Mouse (Mus musculus) mesoderm, embryonic 11.5 days (tissue): ENCODE measurements around the gene Cip2a.

ENCODE experiments used
- DNase-seq: peaks from one replicate; pipeline ENCODE4 v3.0.0-alpha.2; 2012; ENCODE audit warnings: low read depth, low spot score

The Cip2a gene

DNA sequence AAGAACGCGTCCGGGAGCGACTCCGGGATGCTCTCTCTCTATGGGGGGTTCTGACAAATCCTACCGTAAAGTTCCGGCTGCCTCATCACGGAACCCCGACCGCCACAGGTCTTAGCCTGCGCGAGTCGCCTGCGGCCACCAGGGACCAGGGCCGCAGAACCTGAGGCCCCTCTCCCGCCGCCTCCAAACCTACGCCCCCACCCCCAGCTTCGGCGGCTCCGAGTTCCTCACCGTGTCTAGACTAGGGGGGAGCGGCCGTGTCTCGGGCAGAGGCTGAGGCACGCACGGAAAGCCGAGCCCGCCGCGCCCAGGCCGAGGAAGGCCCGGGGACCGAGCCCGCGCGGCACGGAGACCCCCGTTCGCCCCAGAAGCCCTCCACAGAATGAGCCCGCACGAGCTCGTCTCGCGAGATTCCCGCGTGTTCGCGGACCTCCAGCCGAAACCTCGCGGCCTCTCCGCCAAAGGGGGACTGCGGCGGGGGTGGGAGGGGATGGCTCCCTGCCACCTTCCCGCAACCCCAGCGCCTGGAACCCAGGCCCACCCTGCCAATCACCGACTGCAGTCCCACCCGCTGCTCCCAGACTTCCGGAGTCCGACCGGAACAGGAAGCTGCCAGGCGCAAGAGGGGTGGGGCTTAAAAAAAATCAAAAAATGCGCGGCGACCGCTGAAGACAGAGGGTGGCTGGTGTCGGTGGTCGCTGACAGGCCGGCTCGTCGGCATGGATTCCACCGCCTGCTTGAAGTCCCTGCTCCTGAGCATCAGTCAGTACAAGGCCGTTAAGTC is at the start of gene Cip2a, which contains the start of gene Dzip3:
Gene Cip2a, plus strand, starts transcription at position 627 of the 784 bp plus-strand sequence.
Gene Dzip3, minus strand, starts transcription at position 607 of the 784 bp plus-strand sequence.
- peak; percentile 97 for DNase-seq

DNA sequence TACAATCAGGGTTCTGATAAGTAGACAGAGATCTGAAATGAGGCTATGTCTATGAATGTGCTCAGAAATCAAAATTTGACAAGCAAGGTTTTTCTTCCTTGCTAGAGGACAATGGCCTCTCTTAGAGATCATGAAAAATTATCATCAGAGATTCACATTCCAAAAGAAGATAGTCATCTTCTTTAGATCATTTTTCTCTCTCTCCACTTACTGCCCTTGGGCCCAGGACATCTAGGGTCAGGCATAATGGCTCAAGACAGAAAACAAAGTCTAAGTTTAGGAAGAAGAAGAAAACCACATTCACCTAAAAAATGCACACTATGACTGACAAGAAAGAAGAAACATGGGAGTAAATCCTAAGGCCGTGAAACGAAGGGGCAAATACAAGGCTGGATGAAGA is 21.0 kb upstream of the Cip2a start:
- DNase-seq: no peak

DNA sequence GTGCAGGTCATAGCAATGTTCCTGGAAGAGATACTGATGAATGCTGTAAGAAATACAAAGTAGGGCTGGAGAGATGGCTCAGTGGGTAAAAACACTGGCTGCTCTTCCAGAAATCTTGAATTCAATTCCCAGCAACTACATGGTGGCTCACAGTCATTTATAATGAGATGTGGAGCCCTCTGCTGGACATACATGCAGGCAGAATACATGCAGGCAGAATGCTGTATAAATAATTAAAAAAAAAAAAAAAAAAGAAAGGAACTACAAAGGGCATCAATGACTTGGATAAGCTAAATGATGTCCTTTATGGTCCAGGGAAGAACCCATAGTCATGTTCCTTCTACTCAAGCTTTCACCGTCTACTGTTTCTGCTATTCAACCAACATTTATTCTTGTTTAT is 20.4 kb upstream of the Cip2a start:
- DNase-seq: peak; percentile 18

DNA sequence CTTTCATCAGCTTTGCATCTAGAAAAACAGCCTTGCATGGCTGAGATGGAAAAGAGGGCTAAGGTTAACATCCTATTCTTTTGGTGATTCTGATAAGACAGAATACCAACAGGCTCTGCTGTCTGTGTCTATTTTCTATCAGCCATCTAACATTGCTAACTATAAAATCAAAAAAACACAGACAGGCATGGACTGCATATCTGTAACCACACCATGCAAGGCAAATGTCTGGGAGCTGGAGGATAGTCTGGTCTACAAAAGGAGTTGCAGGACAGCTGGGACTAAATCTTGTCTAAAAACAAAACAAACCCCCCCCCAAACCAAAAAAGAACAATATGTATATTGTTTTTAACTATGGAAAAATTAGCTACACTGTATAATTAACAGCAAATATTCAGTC is 14.0 kb upstream of the Cip2a start:
- DNase-seq: no peak

DNA sequence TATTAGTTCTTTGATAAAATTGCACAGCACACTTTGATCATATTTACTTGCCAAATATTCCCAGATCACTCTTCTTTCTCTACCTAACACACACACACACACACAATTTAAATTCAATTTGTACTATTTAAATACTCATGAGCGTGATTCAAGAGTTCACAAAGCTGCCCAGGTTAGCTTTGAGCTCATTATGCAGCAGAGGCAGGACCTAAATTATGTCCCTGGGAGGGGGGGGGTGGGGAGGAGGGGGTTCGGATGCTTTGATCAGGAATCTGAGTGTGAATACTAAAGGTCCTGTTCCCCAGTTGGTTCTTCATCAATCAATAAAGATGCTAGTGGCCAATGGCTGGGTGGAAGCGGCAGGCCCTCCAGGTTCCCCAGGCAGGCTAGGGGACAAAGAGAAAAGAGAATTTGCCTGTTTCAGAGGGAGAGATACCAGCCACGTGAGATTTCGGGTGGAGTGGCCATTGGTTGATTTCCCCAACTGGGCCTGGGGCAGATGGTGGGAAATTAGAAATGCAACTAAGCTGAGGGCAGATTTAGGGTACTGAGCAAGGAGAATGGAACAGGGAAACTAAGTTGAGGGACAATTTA is 8.9 kb upstream of the Cip2a start:
- DNase-seq: no peak

DNA sequence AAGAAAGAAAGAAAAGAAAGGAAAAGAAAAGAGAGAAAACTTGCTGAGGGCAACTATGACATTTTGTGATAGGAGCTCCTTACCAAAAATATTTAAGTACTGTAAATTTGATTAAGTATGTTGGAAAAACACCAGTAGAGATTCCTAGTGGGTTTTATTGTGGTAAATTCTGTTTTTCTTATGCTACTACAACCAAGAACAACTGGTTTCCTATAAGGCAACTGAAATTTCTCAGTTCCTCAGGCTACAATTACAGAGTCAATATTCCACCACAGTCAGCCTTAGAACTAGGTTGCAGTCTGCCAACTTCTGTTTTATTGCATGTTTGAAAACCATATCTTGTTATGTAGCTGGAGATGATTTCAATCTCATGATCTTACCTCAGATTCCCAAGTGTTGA is 4.3 kb upstream of the Cip2a start:
- DNase-seq: no peak

DNA sequence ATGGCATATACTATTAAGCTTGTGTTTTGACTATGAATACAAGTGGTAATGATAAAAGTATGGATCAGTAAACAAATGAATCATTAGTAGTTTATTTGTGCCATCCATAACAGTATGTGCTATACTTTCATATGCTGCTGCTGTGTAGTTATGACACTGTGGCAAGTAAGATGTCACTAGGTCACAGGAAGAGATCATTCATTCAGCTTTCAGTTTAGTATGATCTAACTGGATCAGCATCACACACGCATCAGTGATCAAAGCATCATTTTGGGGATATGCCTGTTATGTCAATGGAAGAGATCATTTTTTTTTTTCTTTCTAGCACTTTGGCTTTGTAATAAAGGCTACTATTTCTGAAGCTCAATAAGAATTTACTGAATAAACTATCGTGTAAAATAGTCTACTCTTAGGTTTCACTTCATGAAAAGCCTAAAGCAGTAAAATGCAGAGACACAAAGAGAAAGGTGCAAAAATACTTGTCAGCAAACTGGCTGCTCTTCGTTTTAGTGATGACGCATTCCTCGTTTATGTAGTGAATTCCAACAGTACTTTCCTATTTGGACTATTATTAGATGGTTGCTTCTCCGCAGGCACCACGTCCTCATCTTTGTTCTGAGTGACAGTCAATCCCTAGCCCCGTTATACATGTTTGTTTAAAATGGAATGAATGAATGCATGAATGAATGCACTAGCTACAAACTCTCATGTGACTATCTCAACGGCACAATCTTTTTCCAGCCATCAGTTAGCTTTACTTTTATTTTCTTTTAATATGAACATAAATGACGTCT is 1.4 kb upstream of the Cip2a start:
- peak; percentile 10 for DNase-seq

DNA sequence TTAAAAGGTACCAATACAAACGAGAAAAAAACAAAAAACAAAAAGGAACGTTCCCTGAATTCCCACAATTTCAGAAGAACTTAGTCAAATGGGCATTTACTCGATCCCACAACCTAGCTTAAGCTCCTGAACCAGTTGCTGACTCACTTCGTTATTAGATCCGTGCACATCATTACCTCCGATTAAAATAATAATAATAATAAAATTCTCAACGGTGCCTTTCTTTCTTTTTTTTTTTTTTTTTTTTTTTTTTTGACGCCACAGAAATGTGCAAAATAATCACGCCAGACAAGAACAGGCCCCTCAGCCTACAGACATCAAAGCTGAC is 790 bp upstream of the Cip2a start:
- no peak for DNase-seq

DNA sequence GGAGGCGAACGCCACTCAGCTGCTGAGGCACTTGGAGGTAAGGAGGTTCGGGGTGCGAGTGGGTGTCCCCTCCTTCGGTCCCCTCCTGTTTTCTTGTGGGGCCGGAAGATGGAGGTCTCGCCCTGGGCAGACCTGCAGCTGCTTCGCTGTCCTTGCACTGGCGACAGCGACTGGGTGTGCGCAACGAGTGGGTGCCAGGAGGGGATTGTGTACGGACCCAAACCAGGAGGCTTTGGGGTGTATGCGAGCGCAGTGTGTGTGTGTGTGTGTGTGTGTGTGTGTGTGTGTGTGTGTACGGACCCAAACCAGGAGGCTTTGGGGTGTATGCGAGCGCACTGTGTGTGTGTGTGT is 333 bp downstream of the Cip2a start:
- DNase-seq: no peak

DNA sequence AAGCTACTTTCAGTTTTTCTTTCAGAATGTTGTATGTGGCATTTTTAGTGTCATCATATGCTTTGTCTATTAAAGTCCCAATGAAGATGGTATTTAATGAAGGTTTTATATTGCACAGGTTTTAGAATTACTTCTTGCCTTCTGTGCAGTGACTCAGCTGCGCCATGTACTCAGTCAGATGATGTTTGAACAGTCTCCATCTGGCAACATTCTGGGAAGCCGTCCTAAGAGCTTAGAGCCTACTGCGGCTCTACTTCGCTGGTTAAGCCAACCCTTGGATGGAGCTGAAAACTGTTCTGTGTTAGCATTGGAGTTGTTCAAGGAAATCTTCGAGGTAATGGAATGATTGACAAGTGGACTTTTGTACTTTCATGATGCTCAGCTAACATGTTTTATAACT is 10.2 kb downstream of the Cip2a start:
- no peak for DNase-seq

DNA sequence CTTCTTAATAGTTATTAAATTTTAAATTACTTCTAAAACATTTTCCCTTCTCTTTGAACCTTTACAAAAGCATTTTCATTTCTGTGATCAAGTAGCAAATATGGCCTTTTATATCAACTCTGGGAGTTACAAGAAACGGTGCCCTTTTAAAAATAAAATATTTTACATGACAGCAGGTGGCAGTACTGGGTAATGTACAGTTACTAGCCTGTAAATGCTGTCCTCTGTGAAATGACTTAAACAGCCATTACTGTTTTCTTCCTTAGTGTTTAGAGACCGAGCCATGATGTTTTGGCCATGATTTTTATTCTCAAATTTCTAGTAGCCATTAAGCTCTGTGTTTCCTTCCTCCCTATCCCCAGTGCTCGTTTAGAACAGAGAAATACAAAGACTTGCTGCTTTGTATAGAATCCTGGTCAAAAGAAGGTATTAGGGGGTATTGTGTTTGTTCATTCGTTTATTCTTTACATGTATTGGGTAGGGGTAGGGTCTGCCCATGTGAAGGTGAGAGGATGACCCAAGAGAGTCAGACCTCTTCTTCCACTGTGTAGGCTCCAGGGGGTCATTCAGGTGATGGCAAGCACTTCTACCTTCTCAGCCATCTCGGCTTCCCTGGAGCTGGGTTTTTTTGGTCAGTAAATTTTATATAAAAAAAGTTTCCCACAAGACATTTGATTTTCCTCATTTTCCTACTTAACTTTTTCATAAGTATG is 22.8 kb downstream of the Cip2a start:
- DNase-seq: no peak

DNA sequence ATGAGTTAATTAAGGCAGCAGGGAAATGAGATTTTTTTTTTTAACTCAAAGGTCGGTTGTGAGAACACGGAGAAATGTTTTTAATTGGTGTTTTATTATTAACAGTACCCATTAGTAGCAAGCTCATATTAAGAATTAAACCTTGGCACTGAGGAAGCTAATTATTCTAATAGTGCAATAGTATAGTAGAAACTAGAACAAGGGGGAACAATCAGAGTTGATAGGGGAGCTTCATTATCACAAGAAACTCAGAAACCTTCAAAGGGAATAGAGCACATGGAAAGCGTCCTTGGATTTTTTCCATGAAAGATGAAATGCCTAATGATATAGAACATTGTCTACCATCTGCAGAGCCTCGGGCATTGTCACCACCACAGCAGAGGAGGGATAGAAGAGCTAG is 41.9 kb downstream of the Cip2a start:
- no peak for DNase-seq

DNA sequence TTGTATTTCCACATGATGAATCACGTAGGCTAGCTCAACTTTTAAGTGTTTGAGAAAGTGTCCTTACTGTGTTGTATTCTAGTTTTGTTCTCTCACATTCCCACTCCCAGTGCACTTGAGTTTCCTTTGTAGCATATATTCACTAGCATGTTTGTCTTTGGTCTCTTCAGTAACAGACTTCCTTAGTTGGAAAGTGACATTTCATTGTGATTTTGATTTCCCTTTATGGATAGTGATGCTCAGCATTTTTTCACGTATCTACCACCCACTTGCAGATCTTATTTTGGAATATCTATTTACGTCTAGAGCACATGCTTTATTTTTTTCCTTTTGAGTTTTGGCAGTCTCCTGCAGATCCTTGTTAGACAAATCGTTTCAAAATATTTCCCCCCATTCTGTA is 43.8 kb downstream of the Cip2a start:
- DNase-seq: no peak

DNA sequence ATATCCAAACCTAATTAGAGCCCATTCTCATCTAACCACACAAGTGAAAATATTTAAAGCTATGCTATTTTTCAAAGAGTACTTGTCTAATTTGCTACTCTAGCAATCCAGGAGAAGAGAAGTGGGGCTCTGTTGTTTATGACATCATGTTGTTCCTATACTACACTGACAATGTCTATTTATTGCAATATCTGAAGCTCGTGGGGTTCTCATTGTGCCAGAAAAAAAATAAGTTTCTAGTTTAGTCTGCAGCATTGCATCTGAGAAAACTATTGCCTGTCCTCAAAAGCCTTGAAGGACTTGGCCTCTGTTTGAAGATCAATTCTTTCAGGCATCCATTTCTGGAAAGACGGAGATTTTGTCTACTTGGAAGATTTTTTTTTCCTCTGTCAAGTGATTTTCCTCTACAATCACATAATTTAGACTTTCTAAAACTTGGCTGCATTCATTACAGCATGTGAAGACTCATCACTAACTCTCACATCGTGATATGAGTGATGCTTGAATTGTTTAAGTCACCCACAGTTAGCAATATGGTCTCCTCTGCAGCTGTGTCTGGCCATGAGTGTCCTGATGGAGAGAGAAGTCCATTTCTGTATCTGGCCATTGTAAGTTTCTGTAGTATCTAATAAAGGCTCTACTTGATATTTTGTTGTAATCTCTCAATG is 46.7 kb downstream of the Cip2a start:
- no peak for DNase-seq

DNA sequence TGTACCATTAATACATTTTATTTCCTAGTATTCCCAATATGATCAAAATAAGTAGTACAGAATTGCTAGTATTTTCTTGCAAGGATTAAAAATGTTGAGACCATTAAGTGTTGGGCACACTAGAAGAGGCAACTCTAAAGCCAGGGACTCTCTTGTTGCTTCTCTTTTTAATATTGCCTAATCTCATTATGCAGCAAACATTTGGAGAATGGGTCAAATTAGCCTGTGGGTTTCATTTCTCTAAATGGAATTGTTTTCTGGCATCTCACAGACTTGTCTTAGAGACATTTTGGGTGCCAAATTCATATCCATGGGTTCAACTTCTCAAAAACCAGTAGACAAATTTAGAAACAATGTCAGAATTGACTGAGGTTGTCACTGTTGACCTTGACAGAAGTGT is 55.2 kb downstream of the Cip2a start:
- no peak for DNase-seq

DNA sequence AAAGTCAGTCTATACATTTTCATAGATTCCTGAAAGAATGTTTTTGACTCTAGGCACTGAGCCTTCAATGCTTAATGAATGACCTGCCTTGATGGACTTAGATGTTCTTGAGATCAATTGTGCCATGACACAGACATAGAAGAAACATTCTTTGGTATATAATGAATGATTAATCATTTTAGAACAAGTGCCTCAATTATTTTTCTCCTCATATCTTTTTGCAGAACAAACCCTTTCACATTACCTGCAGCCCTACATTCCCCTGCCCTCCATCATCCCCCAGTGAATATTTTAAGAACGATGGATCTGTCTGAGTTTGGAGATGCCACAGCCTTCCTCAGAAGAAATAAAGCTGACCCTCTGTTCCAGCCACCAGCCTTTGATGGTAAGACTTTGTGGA is 63.2 kb downstream of the Cip2a start, which contains the start of gene Myh15:
Gene Myh15, plus strand, starts transcription at position 301 of the 400 bp plus-strand sequence.
- no peak for DNase-seq
